Mouse (Mus musculus) liver, embryonic 14.5 days (tissue): ENCODE measurements around the gene Peak1. TPM values are rescaled to one million over a fixed set of nuclear protein-coding genes. Genes with fewer than 3 reads are reported as not detected.

ENCODE experiments used
- ATAC-seq: fragments of 200-750 bp; cut with Nextera tagmentation; 2 replicates; pipeline ENCODE4 v1.8.0; 2017; ENCODE audit warnings: moderate number of reproducible peaks, mild to moderate bottlenecking, moderate library complexity; ENCODE audit not compliant: insufficient read depth
- DNase-seq, 3 experiments: peaks; one replicate each; pipeline ENCODE4 v3.0.0-alpha.2; 2012 to 2013; ENCODE audit warnings: low read depth in 3 of 3, low spot score in 3 of 3
- H3K27ac ChIP-seq: fragments of 300-500 bp; sonication (generic); 2 replicates; pipeline ENCODE4 v1.5.1; 2014; ENCODE audit warnings: moderate library complexity, mild to moderate bottlenecking, control low read depth, inconsistent platforms
- H3K27me3 ChIP-seq: fragments of 300-500 bp; sonication (generic); 2 replicates; pipeline ENCODE4 v1.6.1; 2014; ENCODE audit warnings: mild to moderate bottlenecking, low read length, moderate library complexity; ENCODE audit not compliant: control insufficient read depth, insufficient read depth
- H3K36me3 ChIP-seq: fragments of 300-500 bp; sonication (generic); replicated peaks from 2 replicates; pipeline ENCODE4 v1.6.1; 2014; ENCODE audit warnings: low read depth; ENCODE audit not compliant: control insufficient read depth, insufficient read depth
- H3K4me1 ChIP-seq, 2 experiments: fragments of 200-500 bp in 1 of 2; fragments of 300-500 bp in 1 of 2; sonication (generic) in 1 of 2; replicated peaks; 2 replicates each; pipeline ENCODE4 v1.6.1; 2012 to 2014; ENCODE audit warnings: antibody characterized with exemption in 1 of 2, inconsistent platforms in 1 of 2, low read length in 1 of 2; ENCODE audit not compliant: control insufficient read depth in 2 of 2, insufficient read depth in 2 of 2
- H3K4me2 ChIP-seq: fragments of 300-500 bp; sonication (generic); 2 replicates; pipeline ENCODE4 v1.6.1; 2014; ENCODE audit warnings: low read depth, mild to moderate bottlenecking, control low read depth, moderate library complexity
- H3K4me3 ChIP-seq, 2 experiments: fragments of 200-500 bp in 1 of 2; fragments of 300-500 bp in 1 of 2; sonication (generic) in 1 of 2; 2 replicates each; pipeline ENCODE4 v1.5.1; 2012 to 2014; ENCODE audit warnings: low read depth in 2 of 2, low read length in 2 of 2, mild to moderate bottlenecking in 2 of 2, control low read depth in 1 of 2, inconsistent platforms in 1 of 2, moderate library complexity in 1 of 2; ENCODE audit not compliant: insufficient read depth in 1 of 2
- H3K9ac ChIP-seq: fragments of 300-500 bp; sonication (generic); replicated peaks from 2 replicates; pipeline ENCODE4 v1.6.1; 2014; ENCODE audit warnings: mild to moderate bottlenecking, control low read depth, moderate library complexity
- H3K9me3 ChIP-seq: fragments of 300-500 bp; sonication (generic); 2 replicates; pipeline ENCODE4 v1.6.1; 2016; ENCODE audit warnings: low read length, mixed read lengths; ENCODE audit not compliant: control insufficient read depth
- CTCF ChIP-seq: IDR thresholded peaks from 2 replicates; pipeline ENCODE4 v1.5.1; 2016; ENCODE audit warnings: antibody characterized with exemption, low read depth, control low read depth
- EP300 ChIP-seq: IDR thresholded peaks from 2 replicates; pipeline ENCODE4 v1.6.1; 2016; ENCODE audit warnings: antibody characterized with exemption, low read depth
- WGBS: fragments of 180-500 bp; shearing (Covaris S2); extraction: QIAGEN DNeasy Blood & Tissue Kit; methylation state at CpG from one replicate; pipeline ENCODE4 v1.1.7; 2014; ENCODE audit not compliant: insufficient replicate concordance; 5-methylcytosine and 5-hydroxymethylcytosine counted together
- polyA plus RNA-seq, 2 experiments: library from polyadenylated mRNA; depleted of rRNA in 1 of 2; stranded (reverse) in 1 of 2; unstranded in 1 of 2; fragments of >200 nt; fragmentation: Nextera tagmentation in 1 of 2; extraction: Ambion mirVana in 1 of 2; gene quantifications; 2 replicates each; pipeline versions ENCODE4 v1.2.1 to v1.2.3; 2012 to 2014

Gene Peak1
- polyA plus RNA-seq (2012; rRNA removed): 1.5 and 1.8 TPM in 2 replicates
- polyA plus RNA-seq (2014; fragmentation: Nextera tagmentation; extraction: Ambion mirVana): 2.3 and 2.7 TPM in 2 replicates

DNA sequence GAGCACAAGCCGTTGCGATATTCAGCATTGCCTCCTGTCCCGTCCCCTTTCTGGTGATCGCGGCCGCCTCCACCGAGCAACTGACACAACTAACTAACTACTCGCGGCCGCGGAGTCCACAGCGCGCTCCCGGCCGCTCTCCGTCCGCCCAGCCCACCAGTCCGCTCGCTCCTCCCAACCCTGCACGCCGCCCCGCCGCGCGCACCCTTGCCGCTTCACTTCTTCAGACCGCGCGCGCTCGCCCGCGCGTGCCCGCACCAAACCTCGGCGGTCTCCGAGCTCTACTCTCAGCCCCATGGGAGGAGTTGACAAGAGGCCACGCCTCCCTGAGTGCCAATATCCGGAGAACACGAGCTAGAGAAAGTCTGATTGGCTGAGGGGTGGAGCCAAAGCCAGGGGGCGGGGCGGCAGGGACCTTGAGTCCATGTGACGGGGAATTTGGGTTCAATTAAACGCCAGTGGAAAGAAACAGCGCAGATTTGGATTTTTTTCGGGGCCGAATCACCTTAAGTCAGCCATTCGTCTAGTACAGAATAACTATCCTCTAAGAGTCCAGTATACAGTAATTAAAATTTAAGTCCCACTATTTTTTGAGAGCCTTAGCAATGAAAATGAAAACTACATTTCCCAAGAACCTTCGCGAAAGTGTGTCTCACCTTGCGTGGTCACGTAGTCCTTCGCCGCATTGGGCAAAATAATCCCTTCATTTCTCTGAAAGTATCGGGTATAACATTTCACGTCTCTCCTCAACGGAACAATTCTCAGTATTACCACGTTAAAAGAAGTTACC lies at the start of gene Peak1, which contains the start of gene Hmg20a:
TSS of gene Peak1 (minus strand) at position 120 of the 790 bp plus-strand sequence.
TSS of gene Hmg20a (plus strand) at position 662 of the 790 bp plus-strand sequence.
- no peaks in the 10 kb centered on the region for H3K27me3 ChIP-seq
- WGBS: under 1% methylated on average over 57 of the region's 59 CpGs
- TF ChIP-seq EP300 (no peak), CTCF (0 out of 2 replicates have a peak, but pooled peaks have one; percentile 7)
- ATAC-seq (peak; percentile 97), DNase-seq (peak; percentile 100)
- H3K27ac ChIP-seq: peak within 1 kb of the TSS; percentile 58
- H3K4me1 ChIP-seq: peaks cover 10 to 13% of the 10 kb centered on the region in 2 experiments
- H3K4me2 ChIP-seq: peak within 1 kb of the TSS; percentile 83
- H3K9ac ChIP-seq: peak within 1 kb of the TSS; percentile 80
- H3K36me3 ChIP-seq: no peaks in the 10 kb centered on the region
- H3K9me3 ChIP-seq: no peaks in the 10 kb centered on the region
- peak within 1 kb of the TSS; percentile 75 to 82 for H3K4me3 ChIP-seq

DNA sequence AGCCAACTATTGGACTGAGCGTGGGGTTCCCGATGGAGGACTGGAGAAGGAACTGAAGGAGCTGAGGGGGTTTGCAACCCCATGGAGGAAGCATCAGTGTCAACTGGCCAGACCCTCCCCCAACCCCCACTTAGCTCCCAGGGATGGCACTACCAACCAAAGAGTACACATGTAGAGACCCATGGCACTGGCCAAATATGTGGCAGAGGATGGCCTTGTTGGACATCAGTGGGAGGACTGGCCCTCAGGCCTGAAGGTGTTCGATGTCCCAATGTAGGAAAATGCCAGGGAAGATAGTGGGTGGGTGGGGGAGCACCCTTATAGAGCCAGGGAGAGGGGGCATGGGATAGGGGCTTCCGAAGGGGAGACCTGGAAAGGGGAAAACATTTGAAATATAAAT lies 48.4 kb upstream of the Peak1 start:
- DNase-seq (no peak), ATAC-seq (no peak)
- no peaks in the 10 kb centered on the region; the same call in 1 of the 2 replicates for H3K36me3 ChIP-seq
- no peaks in the 10 kb centered on the region for H3K27me3 ChIP-seq
- peaks cover 0 to 16% of the 10 kb centered on the region in 2 experiments; a peak in 1 of 4 replicates for H3K4me1 ChIP-seq
- TF ChIP-seq EP300 (no peak), CTCF (no peak)
- no peak overlapping the region for H3K4me2 ChIP-seq
- no peak overlapping the region for H3K4me3 ChIP-seq
- WGBS: 73% methylated on average over 4 of the region's 4 CpGs
- no peaks in the 10 kb centered on the region for H3K9me3 ChIP-seq
- no peak overlapping the region for H3K27ac ChIP-seq
- no peak overlapping the region for H3K9ac ChIP-seq

DNA sequence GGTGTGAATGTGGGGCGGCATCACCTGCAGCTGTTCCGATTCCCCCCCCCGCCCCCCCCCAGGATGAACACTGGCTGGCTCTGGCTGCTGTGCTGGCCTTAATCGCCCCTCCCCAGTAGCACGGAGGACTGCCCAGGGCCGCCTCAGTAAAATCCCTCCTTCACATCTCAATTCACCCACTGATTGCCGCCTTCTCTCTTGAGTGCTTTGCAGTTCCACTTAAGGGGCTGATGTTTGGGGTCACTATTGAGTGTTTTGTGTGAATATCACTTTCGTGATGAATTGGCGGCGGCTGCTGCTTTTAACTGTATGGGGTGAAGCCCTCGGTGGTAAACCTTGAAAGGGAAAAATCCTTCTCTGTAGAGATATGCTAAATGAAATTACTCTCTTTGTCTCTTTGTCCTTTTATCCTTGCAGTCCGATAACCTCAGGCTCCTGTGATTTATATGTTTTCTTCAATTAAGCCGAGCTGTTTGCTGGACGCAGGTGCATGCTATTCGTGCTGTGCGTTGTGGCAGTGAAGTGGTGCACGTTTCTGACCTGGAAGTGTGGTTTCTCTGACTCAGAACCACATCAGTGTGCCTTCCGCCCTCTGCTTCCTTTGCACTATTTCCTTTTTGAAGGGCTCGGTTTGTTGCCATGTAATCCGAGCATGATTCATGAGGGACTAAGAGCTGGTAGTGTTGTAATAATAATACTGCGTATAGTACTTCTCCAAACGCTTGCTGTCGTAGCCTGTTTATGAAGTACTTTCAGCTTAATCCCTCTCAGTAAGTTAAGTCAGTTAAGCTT lies 47.2 kb upstream of the Peak1 start:
- TF ChIP-seq EP300: no peak
- TF ChIP-seq CTCF: no peak
- DNase-seq (peak in 1 of 3 experiments; percentile 41), ATAC-seq (0 out of 2 replicates have a peak, but pooled peaks have one; percentile 37)
- no peak overlapping the region for H3K4me3 ChIP-seq
- H3K27ac ChIP-seq: no peak overlapping the region
- H3K9ac ChIP-seq: no peak overlapping the region
- no peak overlapping the region for H3K4me2 ChIP-seq
- H3K27me3 ChIP-seq: no peaks in the 10 kb centered on the region
- WGBS: 29% methylated on average over 23 of the region's 23 CpGs
- H3K4me1 ChIP-seq: peaks cover 0 to 14% of the 10 kb centered on the region in 2 experiments; a peak in 1 of 4 replicates
- no peaks in the 10 kb centered on the region; the same call in 1 of the 2 replicates for H3K36me3 ChIP-seq
- no peaks in the 10 kb centered on the region for H3K9me3 ChIP-seq

DNA sequence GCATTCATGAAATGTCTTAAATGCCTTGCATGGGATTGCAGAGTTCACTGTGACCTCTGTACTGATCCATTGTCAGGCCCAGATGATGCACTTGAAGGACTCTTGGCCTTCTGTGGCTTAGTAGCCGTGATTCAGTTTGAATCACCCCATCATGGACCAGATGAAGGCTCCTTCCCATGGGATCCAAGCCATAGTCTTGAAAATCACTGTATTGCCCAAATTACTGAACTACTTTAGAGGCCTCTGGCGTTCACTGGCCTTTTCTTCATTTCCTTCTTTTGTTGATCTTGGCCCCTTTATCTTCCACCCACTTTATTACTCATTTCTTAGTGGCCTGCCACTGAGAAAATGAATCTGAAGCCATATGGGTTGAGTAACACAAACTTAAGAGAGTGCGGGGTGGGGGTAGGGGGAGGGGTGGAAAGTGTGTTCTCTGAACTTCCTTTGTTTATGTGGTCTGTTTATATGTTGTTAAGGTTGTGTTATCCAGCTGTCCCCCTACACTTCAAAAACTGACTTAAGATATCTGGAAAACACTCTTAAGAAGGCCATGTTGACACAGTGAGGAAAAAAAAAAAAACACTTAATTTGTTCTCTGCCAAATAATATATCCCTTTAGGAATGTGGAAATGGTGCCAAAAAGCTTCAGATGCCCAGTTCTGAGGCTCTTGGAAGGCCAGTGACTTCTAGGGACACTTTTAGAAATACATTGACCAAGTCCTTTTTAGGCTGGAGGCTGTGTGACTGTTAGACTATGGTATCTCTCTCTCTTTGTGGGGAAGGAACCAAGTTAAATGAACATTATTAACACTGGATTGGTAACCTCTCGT lies 46.0 kb upstream of the Peak1 start:
- no peak overlapping the region for H3K9ac ChIP-seq
- no peak overlapping the region for H3K4me3 ChIP-seq
- H3K9me3 ChIP-seq: no peaks in the 10 kb centered on the region
- TF ChIP-seq CTCF: no peak
- TF ChIP-seq EP300: no peak
- no peak overlapping the region for H3K27ac ChIP-seq
- H3K36me3 ChIP-seq: no peaks in the 10 kb centered on the region; the same call in 1 of the 2 replicates
- no peaks in the 10 kb centered on the region for H3K27me3 ChIP-seq
- DNase-seq: no peak
- no peak overlapping the region for H3K4me2 ChIP-seq
- no peak for ATAC-seq
- 55% methylated on average over 4 of the region's 4 CpGs for WGBS
- peaks cover 0 to 14% of the 10 kb centered on the region in 2 experiments; a peak in 1 of 4 replicates for H3K4me1 ChIP-seq
